Mouse (Mus musculus) heart, embryonic 13.5 days (tissue): ENCODE data around the gene Fto. TPM values are rescaled to one million over a fixed set of nuclear protein-coding genes. Genes with fewer than 3 reads are reported as not detected.

Experiments used
- ATAC-seq: fragments of 200-750 bp; cut with Nextera tagmentation; 2 replicates; pipeline ENCODE4 v1.8.0; 2017; ENCODE audit warnings: moderate TSS enrichment; ENCODE audit not compliant: insufficient number of reproducible peaks, low FRiP score, low TSS enrichment; ENCODE audit errors: extremely low read depth
- H3K27ac ChIP-seq: fragments of 300-500 bp; sonication (generic); replicated peaks from 2 replicates; pipeline ENCODE4 v1.5.1; 2015; ENCODE audit warnings: moderate library complexity, mild to moderate bottlenecking, inconsistent platforms
- H3K27me3 ChIP-seq: fragments of 300-500 bp; sonication (generic); replicated peaks from 2 replicates; pipeline ENCODE4 v1.6.1; 2015; ENCODE audit warnings: mild to moderate bottlenecking, inconsistent platforms
- H3K36me3 ChIP-seq: fragments of 300-500 bp; sonication (generic); 2 replicates; pipeline ENCODE4 v1.6.1; 2015; ENCODE audit warnings: mild to moderate bottlenecking, inconsistent platforms
- H3K4me1 ChIP-seq: fragments of 300-500 bp; sonication (generic); 2 replicates; pipeline ENCODE4 v1.6.1; 2015; ENCODE audit warnings: inconsistent platforms
- H3K4me2 ChIP-seq: fragments of 300-500 bp; sonication (generic); 2 replicates; pipeline ENCODE4 v1.6.1; 2015; ENCODE audit warnings: inconsistent platforms, mild to moderate bottlenecking, moderate library complexity
- H3K4me3 ChIP-seq: fragments of 300-500 bp; sonication (generic); 2 replicates; pipeline ENCODE4 v1.5.1; 2015; ENCODE audit warnings: moderate library complexity, mild to moderate bottlenecking, inconsistent platforms
- H3K9ac ChIP-seq: fragments of 300-500 bp; sonication (generic); 2 replicates; pipeline ENCODE4 v1.6.1; 2015; ENCODE audit warnings: inconsistent platforms, mild to moderate bottlenecking, moderate library complexity
- H3K9me3 ChIP-seq: fragments of 300-500 bp; sonication (generic); 2 replicates; pipeline ENCODE4 v1.6.1; 2016; ENCODE audit warnings: inconsistent platforms
- WGBS: fragments of 180-500 bp; shearing (Covaris S2); methylation state at CpG from one replicate; pipeline ENCODE4 v1.1.7; 2015; ENCODE audit warnings: mixed read lengths; 5-methylcytosine and 5-hydroxymethylcytosine counted together
- polyA plus RNA-seq: library from polyadenylated mRNA; unstranded; fragments of >200 nt; fragmentation: Nextera tagmentation; extraction: Ambion mirVana; gene quantifications from 2 replicates; pipeline ENCODE4 v1.2.1, GENCODE M21; 2015

Fto gene
- polyA plus RNA-seq, 1 experiment from 2014 or later = 64.3 TPM

DNA sequence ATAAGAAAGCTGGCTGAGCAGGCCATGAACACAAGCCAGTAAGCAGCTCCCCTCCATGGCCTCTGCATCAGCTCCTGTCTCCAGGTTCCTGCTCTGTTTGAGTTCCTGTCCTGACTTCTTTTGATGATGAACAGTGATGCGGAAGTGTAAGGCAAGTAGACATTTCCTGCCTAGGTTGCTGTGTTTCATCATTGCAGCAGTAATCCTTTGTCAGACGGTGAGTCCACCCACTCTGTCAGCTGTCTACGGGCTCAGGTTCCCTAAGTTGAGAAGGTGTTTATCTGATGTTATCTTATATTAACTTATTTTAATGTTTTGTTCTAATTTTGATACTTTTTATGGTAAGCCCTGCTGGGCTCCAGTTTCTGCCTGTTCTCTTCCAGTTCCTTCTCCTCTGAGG, 12.7 kb downstream of the Fto start:
- ATAC-seq = no peak
- Histone ChIP-seq H3K27me3 (no peaks in the 10 kb centered on the region), H3K4me3 (no peak overlapping the region), H3K4me1 (peaks cover 41% of the 10 kb centered on the region), H3K36me3 (peaks cover 22% of the 10 kb centered on the region), H3K9ac (no peak overlapping the region), H3K4me2 (no peak overlapping the region), H3K9me3 (no peaks in the 10 kb centered on the region), H3K27ac (no peak overlapping the region)
- 53% methylated on average over 3 of the region's 3 CpGs for WGBS

GRCm38 (mm10) chr8:91326946-91327345, 13.6 kb downstream of the Fto start:
- Histone ChIP-seq H3K27ac (no peak overlapping the region), H3K9ac (no peak overlapping the region), H3K4me1 (peaks cover 50% of the 10 kb centered on the region), H3K4me2 (no peak overlapping the region), H3K27me3 (no peaks in the 10 kb centered on the region), H3K9me3 (no peaks in the 10 kb centered on the region), H3K36me3 (peaks cover 22% of the 10 kb centered on the region), H3K4me3 (no peak overlapping the region)
- ATAC-seq = no peak
- 80% methylated on average over 6 of the region's 6 CpGs for WGBS

- peaks cover 22% of the 10 kb centered on the region for H3K36me3 ChIP-seq
- H3K4me2 ChIP-seq = no peak overlapping the region
- no peaks in the 10 kb centered on the region for H3K9me3 ChIP-seq
- WGBS = 78% methylated on average over 11 of the region's 11 CpGs
- no peak for ATAC-seq
- no peak overlapping the region for H3K4me3 ChIP-seq
- no peak overlapping the region for H3K9ac ChIP-seq
- no peaks in the 10 kb centered on the region for H3K27me3 ChIP-seq
- no peak overlapping the region for H3K27ac ChIP-seq
- peaks cover 54% of the 10 kb centered on the region for H3K4me1 ChIP-seq
Measured at GRCm38 (mm10) chr8:91327471-91328205, 14.3 kb downstream of the Fto start.

GRCm38 (mm10) chr8:91329056-91329455, 15.7 kb downstream of the Fto start:
- H3K9me3 ChIP-seq = no peaks in the 10 kb centered on the region
- ATAC-seq = no peak
- peaks cover 22% of the 10 kb centered on the region for H3K36me3 ChIP-seq
- no peak overlapping the region for H3K4me3 ChIP-seq
- H3K4me1 ChIP-seq = peaks cover 48% of the 10 kb centered on the region
- H3K9ac ChIP-seq = peak overlapping the region; percentile 40; the same call in 1 of the 2 replicates
- peak overlapping the region; percentile 74 for H3K27ac ChIP-seq
- H3K27me3 ChIP-seq = no peaks in the 10 kb centered on the region
- H3K4me2 ChIP-seq = no peak overlapping the region
- WGBS = 77% methylated on average over 9 of the region's 9 CpGs

- peaks cover 24% of the 10 kb centered on the region for H3K36me3 ChIP-seq
- H3K27me3 ChIP-seq = no peaks in the 10 kb centered on the region
- peak overlapping the region; percentile 40; the same call in 1 of the 2 replicates for H3K9ac ChIP-seq
- ATAC-seq = no peak
- peaks cover 2% of the 10 kb centered on the region; the same call in 1 of the 2 replicates for H3K9me3 ChIP-seq
- 27% methylated on average over 6 of the region's 6 CpGs for WGBS
- H3K4me1 ChIP-seq = peaks cover 44% of the 10 kb centered on the region
- peak overlapping the region; percentile 27; the same call in 1 of the 2 replicates for H3K4me2 ChIP-seq
- peak overlapping the region; percentile 74 for H3K27ac ChIP-seq
- no peak overlapping the region for H3K4me3 ChIP-seq
Measured at GRCm38 (mm10) chr8:91329461-91329850, 16.1 kb downstream of the Fto start.

DNA sequence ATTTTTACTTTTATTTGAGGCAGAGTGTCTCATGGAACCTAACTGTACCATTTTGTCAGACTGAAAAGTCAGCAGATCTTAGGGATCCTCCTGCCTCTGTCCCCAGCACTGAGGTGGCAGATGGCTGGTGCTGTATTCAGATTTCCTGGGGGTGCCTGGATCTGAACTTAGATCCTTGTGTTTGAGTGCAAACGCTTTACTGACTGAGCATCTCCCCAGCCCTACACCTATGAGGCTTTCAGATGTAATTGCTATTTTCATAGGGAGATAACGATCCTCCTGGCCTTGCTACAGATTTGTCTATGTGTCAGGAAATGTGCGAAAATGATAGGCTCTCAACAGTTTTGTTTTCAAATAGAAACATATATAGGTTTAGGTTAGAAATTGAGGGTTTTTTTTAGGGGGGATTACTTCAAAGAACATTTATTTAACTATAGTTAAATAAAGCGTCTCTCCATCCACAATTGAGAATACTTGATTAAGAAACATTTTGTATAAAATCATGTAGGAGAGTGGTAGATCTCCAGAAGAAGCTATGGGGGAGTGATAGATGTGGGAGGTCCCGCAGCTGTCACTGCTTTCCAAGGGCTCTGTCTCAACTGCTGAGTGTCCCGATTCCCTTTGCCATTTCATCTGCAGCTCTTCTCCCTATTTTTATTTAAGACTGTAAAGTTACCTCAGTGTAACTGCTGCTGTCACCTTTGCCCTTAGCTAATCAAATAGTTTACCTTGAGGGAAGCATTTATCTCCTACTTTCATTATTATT, 25.2 kb downstream of the Fto start:
- peaks cover 5% of the 10 kb centered on the region for H3K36me3 ChIP-seq
- no peaks in the 10 kb centered on the region for H3K27me3 ChIP-seq
- no peak overlapping the region for H3K4me3 ChIP-seq
- H3K4me2 ChIP-seq = no peak overlapping the region
- peaks cover 10% of the 10 kb centered on the region for H3K9me3 ChIP-seq
- ATAC-seq = no peak
- no peak overlapping the region for H3K9ac ChIP-seq
- no peak overlapping the region for H3K27ac ChIP-seq
- peaks cover 15% of the 10 kb centered on the region for H3K4me1 ChIP-seq
- WGBS = 85% methylated on average over 6 of the region's 6 CpGs

GRCm38 (mm10) chr8:91339651-91340050, 26.3 kb downstream of the Fto start:
- Histone ChIP-seq H3K4me1 (peaks cover 19% of the 10 kb centered on the region), H3K4me3 (no peak overlapping the region), H3K27me3 (no peaks in the 10 kb centered on the region), H3K9me3 (peaks cover 7% of the 10 kb centered on the region), H3K27ac (no peak overlapping the region), H3K9ac (no peak overlapping the region), H3K36me3 (peaks cover 2% of the 10 kb centered on the region), H3K4me2 (no peak overlapping the region)
- no peak for ATAC-seq
- 83% methylated on average over 8 of the region's 8 CpGs for WGBS

GRCm38 (mm10) chr8:91340746-91341145, 27.4 kb downstream of the Fto start:
- H3K27ac ChIP-seq = no peak overlapping the region
- H3K4me1 ChIP-seq = peaks cover 30% of the 10 kb centered on the region
- 67% methylated on average over 1 of the region's 1 CpGs for WGBS
- no peak for ATAC-seq
- no peak overlapping the region for H3K4me3 ChIP-seq
- H3K27me3 ChIP-seq = no peaks in the 10 kb centered on the region
- no peak overlapping the region for H3K9ac ChIP-seq
- H3K36me3 ChIP-seq = no peaks in the 10 kb centered on the region
- no peak overlapping the region for H3K4me2 ChIP-seq
- H3K9me3 ChIP-seq = peaks cover 6% of the 10 kb centered on the region; the same call in 1 of the 2 replicates

DNA sequence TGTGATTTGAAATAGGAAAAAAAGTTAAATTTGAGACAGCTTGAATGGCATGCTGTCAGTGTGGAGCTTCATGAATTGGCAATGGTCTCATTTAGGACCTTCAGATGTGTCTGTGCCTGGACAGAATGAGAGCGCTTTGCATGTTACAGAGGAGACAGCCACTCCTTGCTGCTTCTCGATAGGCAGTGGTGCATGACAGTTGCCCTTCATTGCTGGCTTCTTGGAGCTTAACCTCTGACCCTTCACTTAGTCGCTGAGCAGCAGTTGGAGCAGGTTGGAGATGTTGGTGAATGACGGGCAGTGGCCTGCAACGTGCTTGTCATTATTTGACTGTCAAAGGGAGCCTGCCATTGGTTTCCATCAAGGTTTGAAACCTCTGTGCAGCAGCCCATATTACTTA, 28.9 kb downstream of the Fto start:
- Histone ChIP-seq H3K9me3 (no peaks in the 10 kb centered on the region), H3K4me3 (no peak overlapping the region), H3K36me3 (no peaks in the 10 kb centered on the region), H3K4me2 (no peak overlapping the region), H3K27me3 (no peaks in the 10 kb centered on the region), H3K27ac (no peak overlapping the region), H3K4me1 (peaks cover 39% of the 10 kb centered on the region), H3K9ac (no peak overlapping the region)
- no peak for ATAC-seq
- 60% methylated on average over 5 of the region's 5 CpGs for WGBS

DNA sequence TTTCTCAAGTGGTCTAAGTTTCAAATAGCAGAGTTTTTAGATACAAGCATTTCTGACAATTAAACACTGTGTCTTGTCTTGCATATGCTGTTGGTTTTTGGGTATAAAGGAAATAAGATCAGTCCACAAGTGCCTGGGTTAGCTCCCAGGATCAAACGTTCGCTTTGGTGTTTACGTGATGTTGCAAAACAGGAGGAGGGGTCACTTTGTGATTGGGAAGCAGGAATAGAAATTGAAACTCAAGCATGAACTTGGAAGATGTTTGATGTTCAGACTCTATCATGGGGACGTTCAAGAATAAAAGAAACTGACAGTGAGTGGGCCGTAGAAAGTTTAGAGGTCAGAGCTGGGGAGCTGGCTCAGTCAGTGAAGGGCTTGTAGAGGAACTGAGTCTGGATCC, 29.5 kb downstream of the Fto start:
- no peaks in the 10 kb centered on the region for H3K9me3 ChIP-seq
- no peaks in the 10 kb centered on the region for H3K27me3 ChIP-seq
- no peaks in the 10 kb centered on the region for H3K36me3 ChIP-seq
- H3K27ac ChIP-seq = no peak overlapping the region
- no peak for ATAC-seq
- H3K9ac ChIP-seq = no peak overlapping the region
- WGBS = 82% methylated on average over 5 of the region's 5 CpGs
- H3K4me3 ChIP-seq = no peak overlapping the region
- H3K4me2 ChIP-seq = no peak overlapping the region
- H3K4me1 ChIP-seq = peaks cover 45% of the 10 kb centered on the region

DNA sequence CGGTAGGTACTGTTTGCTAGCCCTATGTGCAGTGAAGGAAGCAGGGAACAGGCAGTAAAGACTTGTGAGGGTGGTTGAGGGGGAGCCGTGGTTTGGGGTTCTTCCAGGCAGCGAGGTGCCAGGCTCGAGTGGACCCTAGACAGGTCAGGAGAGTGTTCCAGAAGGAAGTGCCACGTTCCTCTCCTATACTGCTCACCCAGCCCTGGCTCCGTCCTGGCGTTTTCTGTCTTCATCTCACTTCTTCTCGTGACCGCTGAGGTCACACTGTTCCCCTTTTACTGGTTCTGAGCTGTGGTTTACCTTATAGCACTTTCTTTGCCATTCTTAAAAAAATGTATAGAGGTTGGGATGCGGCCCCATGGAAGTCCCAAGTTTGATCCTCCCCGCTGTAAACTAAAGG, 31.3 kb downstream of the Fto start:
- H3K36me3 ChIP-seq = peaks cover under 1% of the 10 kb centered on the region; the same call in 1 of the 2 replicates
- H3K27me3 ChIP-seq = no peaks in the 10 kb centered on the region
- peaks cover 51% of the 10 kb centered on the region for H3K4me1 ChIP-seq
- WGBS = 87% methylated on average over 11 of the region's 11 CpGs
- ATAC-seq = no peak
- no peak overlapping the region for H3K27ac ChIP-seq
- no peak overlapping the region for H3K4me3 ChIP-seq
- no peak overlapping the region for H3K9ac ChIP-seq
- no peaks in the 10 kb centered on the region for H3K9me3 ChIP-seq
- no peak overlapping the region for H3K4me2 ChIP-seq
